Comparison of ENCODE assay signal across 25 mouse cellular contexts in the genomic region with DNA sequence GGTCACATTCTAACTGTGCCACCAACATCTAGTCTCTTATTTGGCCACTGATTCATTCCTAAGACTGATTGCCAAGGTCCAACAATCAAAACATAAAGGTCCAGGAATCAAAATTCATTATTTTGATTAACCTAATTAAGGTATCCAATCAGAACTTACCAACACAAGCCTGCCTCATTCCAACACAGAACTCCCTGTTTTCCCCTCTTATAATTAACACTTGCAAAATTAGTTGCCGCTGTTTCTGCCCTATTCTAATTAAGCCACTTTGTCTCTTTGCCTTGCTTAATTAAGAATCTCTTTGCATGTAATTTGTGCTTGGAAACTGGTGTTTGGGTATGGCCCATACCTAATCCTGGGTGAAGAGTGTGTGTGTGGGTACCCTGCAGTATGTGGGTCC. TPM values are rescaled to one million over a fixed set of nuclear protein-coding genes. Genes with fewer than 3 reads are reported as not detected.
DNase-seq lines count a peak whose midpoint lies in the region; ATAC-seq and TF ChIP-seq lines count a peak whose summit lies in the region.
"Had no signal": no experiment of that assay in that cellular context is flagged by ENCODE, and none has a peak within 500 bp of the region (broad histone marks: within the 10 kb centered on the region; RNA-seq: fewer than 3 reads in every experiment).

No protein-coding gene starts in this region.

- no peaks in the 10 kb centered on the region for H3K27me3 ChIP-seq in forebrain, embryonic 14.5 days (replicated peaks; ENCODE audit: control insufficient read depth, insufficient read depth, low read length)
- peaks cover 11% of the 10 kb centered on the region for H3K27me3 ChIP-seq in forebrain, embryonic 12.5 days
- H3K27me3 ChIP-seq in forebrain, postnatal 0 days (ENCODE audit: insufficient read depth, low read length) = no peaks in the 10 kb centered on the region
- peaks cover 11% of the 10 kb centered on the region for H3K27me3 ChIP-seq in forebrain, embryonic 15.5 days
- H3K27me3 ChIP-seq: embryonic facial prominence, embryonic 13.5 days; embryonic facial prominence, embryonic 15.5 days; Patski had no signal

- no peak overlapping the region for H3K9ac ChIP-seq in forebrain, embryonic 14.5 days (ENCODE audit: low read length)
- H3K9ac ChIP-seq in forebrain, embryonic 12.5 days = no peak overlapping the region
- H3K9ac ChIP-seq in forebrain, postnatal 0 days = no peak overlapping the region
- no peak overlapping the region for H3K9ac ChIP-seq in forebrain, embryonic 15.5 days (replicated peaks)
- H3K9ac ChIP-seq: embryonic facial prominence, embryonic 13.5 days; embryonic facial prominence, embryonic 15.5 days had no signal

- ATAC-seq in forebrain, embryonic 14.5 days = peak; percentile 45; the same call in 1 of the 2 replicates
- ATAC-seq in forebrain, embryonic 12.5 days (ENCODE audit: low FRiP score) = no peak; the same call in 1 of the 2 replicates
- ATAC-seq in forebrain, postnatal 0 days = peak; percentile 36; the same call in 1 of the 2 replicates
- no peak; the same call in 1 of the 2 replicates for ATAC-seq in forebrain, embryonic 15.5 days (replicated peaks)
- ATAC-seq: activated CD4-positive, CD25-positive, alpha-beta regulatory T cell, adult 4 months; Patski had no signal

- H3K4me1 ChIP-seq in forebrain, embryonic 14.5 days (ENCODE audit: control insufficient read depth, insufficient read depth, low read length) = no peaks in the 10 kb centered on the region
- H3K4me1 ChIP-seq in forebrain, embryonic 12.5 days = no peaks in the 10 kb centered on the region
- no peaks in the 10 kb centered on the region for H3K4me1 ChIP-seq in forebrain, postnatal 0 days (ENCODE audit: insufficient read depth)
- no peaks in the 10 kb centered on the region for H3K4me1 ChIP-seq in forebrain, embryonic 15.5 days
- H3K4me1 ChIP-seq: embryonic facial prominence, embryonic 15.5 days had no signal

- 9% methylated on average over 1 of the region's 1 CpGs for WGBS in forebrain, embryonic 14.5 days
- 45% methylated on average over 1 of the region's 1 CpGs for WGBS in forebrain, embryonic 12.5 days
- WGBS in forebrain, postnatal 0 days = 32% methylated on average over 1 of the region's 1 CpGs
- 26% methylated on average over 1 of the region's 1 CpGs for WGBS in forebrain, embryonic 15.5 days

- H3K4me3 ChIP-seq in forebrain, embryonic 14.5 days (ENCODE audit: low read depth, low read length) = no peak overlapping the region
- no peak overlapping the region for H3K4me3 ChIP-seq in forebrain, embryonic 12.5 days (replicated peaks)
- H3K4me3 ChIP-seq in forebrain, postnatal 0 days (ENCODE audit: low read depth, low read length) = no peak overlapping the region
- no peak overlapping the region for H3K4me3 ChIP-seq in forebrain, embryonic 15.5 days
- H3K4me3 ChIP-seq: embryonic facial prominence, embryonic 13.5 days; embryonic facial prominence, embryonic 15.5 days; erythroblast, embryonic 14.5 days had no signal

- H3K4me2 ChIP-seq in forebrain, embryonic 14.5 days (ENCODE audit: low read length) = no peak overlapping the region
- H3K4me2 ChIP-seq in forebrain, embryonic 12.5 days = no peak overlapping the region
- H3K4me2 ChIP-seq in forebrain, postnatal 0 days (ENCODE audit: low read depth) = no peak overlapping the region
- H3K4me2 ChIP-seq in forebrain, embryonic 15.5 days (replicated peaks) = no peak overlapping the region
- H3K4me2 ChIP-seq: embryonic facial prominence, embryonic 13.5 days; embryonic facial prominence, embryonic 15.5 days had no signal

- no peak overlapping the region for H3K27ac ChIP-seq in forebrain, embryonic 14.5 days (ENCODE audit: low read depth, low read length)
- H3K27ac ChIP-seq in forebrain, embryonic 12.5 days = no peak overlapping the region
- no peak overlapping the region for H3K27ac ChIP-seq in forebrain, postnatal 0 days (ENCODE audit: low read depth, low read length)
- H3K27ac ChIP-seq in forebrain, embryonic 15.5 days (replicated peaks) = no peak overlapping the region
- H3K27ac ChIP-seq: embryonic facial prominence, embryonic 13.5 days; embryonic facial prominence, embryonic 15.5 days had no signal

- DNase-seq in forebrain, embryonic 14.5 days (ENCODE audit: low spot score) = peak; percentile 29
- no peak for DNase-seq in forebrain, postnatal 0 days
- peak; percentile 72 for DNase-seq in retina, postnatal 1 day
- DNase-seq in retina, embryonic 14.5 days (ENCODE audit: low spot score) = no peak
- DNase-seq in brain, embryonic 14.5 days (ENCODE audit: low read depth) = peak; percentile 60
- no peak for DNase-seq in gastrocnemius, adult 18-20 months (ENCODE audit: low spot score)
- DNase-seq: adrenal gland, adult 8-10 months; adrenal gland, postnatal 14 days; adrenal gland, postnatal 36 days; cerebellum, adult 11 months; cerebellum, adult 18-20 months; cerebellum, adult 8-10 months; cerebellum, adult 9-11 months; cerebellum, postnatal 14 days; cerebellum, postnatal 36 days; embryo, embryonic 11 days; gastrocnemius, postnatal 10 days had no signal

- H3K36me3 ChIP-seq in forebrain, embryonic 14.5 days (ENCODE audit: control insufficient read depth, insufficient read depth, low read length) = no peaks in the 10 kb centered on the region
- no peaks in the 10 kb centered on the region for H3K36me3 ChIP-seq in forebrain, embryonic 12.5 days (replicated peaks)
- H3K36me3 ChIP-seq in forebrain, postnatal 0 days (ENCODE audit: insufficient read depth) = no peaks in the 10 kb centered on the region
- no peaks in the 10 kb centered on the region for H3K36me3 ChIP-seq in forebrain, embryonic 15.5 days
- H3K36me3 ChIP-seq: embryonic facial prominence, embryonic 13.5 days; embryonic facial prominence, embryonic 15.5 days had no signal

- TF ChIP-seq POLR2A in brain, embryonic 14.5 days (IDR thresholded peaks at IDR 0.05; ENCODE audit: borderline replicate concordance, extremely low read depth, insufficient read depth, insufficient read length, poor library complexity, severe bottlenecking) = no peak

- no peak for TF ChIP-seq CTCF in forebrain, postnatal 0 days (IDR thresholded peaks at IDR 0.05; ENCODE audit: low read depth)
- no peak for TF ChIP-seq CTCF in brain, embryonic 14.5 days (IDR thresholded peaks at IDR 0.05; ENCODE audit: borderline replicate concordance, extremely low read depth, insufficient read depth, insufficient read length)

- H3K9me3 ChIP-seq in forebrain, embryonic 14.5 days (replicated peaks; ENCODE audit: control insufficient read depth, low read length) = no peaks in the 10 kb centered on the region
- H3K9me3 ChIP-seq in forebrain, embryonic 12.5 days = no peaks in the 10 kb centered on the region
- H3K9me3 ChIP-seq in forebrain, postnatal 0 days (ENCODE audit: low read length) = no peaks in the 10 kb centered on the region
- no peaks in the 10 kb centered on the region for H3K9me3 ChIP-seq in forebrain, embryonic 15.5 days
- H3K9me3 ChIP-seq: embryonic facial prominence, embryonic 13.5 days; embryonic facial prominence, embryonic 15.5 days had no signal

RNA-seq across cellular contexts. Expression of gene Hook1, which starts 37.1 kb away (rescaled TPM):
- polyA plus RNA-seq in forebrain, embryonic 14.5 days (2014; fragmentation: Nextera tagmentation; extraction: Ambion mirVana) = 44.4 and 54.0 TPM in 2 replicates
- 50.8 and 51.3 TPM in 2 replicates for polyA plus RNA-seq in forebrain, embryonic 12.5 days (2016; fragmentation: Nextera tagmentation; extraction: Ambion mirVana)
- total RNA-seq in forebrain, postnatal 0 days (2014; rRNA removed) = 52.2 and 75.7 TPM in 2 replicates
- 30.4 and 44.0 TPM in 2 replicates for polyA plus RNA-seq in forebrain, postnatal 0 days (2015; fragmentation: Nextera tagmentation; extraction: Ambion mirVana)
- 44.8 and 49.0 TPM in 2 replicates for polyA plus RNA-seq in forebrain, embryonic 15.5 days (2015; fragmentation: Nextera tagmentation; extraction: Ambion mirVana)
- 60.4 and 67.7 TPM in 2 replicates for polyA plus RNA-seq in brain, embryonic 14.5 days (2012; rRNA removed)
- 10 to 100 TPM; 23.1 to 29.2 TPM for total RNA-seq in gastrocnemius, adult 18-20 months (2021)
- total RNA-seq: MEL had no signal
- polyA plus RNA-seq: erythroblast, embryonic 14.5 days had no signal

Comparison
In these comparisons a context has a peak if more than half of its experiments do, and no peak if none do; other contexts are left out.
1. ATAC-seq: peak in forebrain, embryonic 14.5 days (single experiment) and forebrain, postnatal 0 days (single experiment); none in forebrain, embryonic 12.5 days (single experiment) and forebrain, embryonic 15.5 days (single experiment).
2. DNase-seq: peak in forebrain, embryonic 14.5 days (single experiment), retina, postnatal 1 day (single experiment) and brain, embryonic 14.5 days (single experiment); none in forebrain, postnatal 0 days (single experiment), retina, embryonic 14.5 days (single experiment) and gastrocnemius, adult 18-20 months (single experiment).